Mouse (Mus musculus) kidney, postnatal 10 days (tissue): ENCODE measurements around the gene Usb1.

Experiments
- DNase-seq: peaks from one replicate; pipeline ENCODE4 v3.0.0; 2021; ENCODE audit warnings: mixed read lengths

Usb1 gene

DNA sequence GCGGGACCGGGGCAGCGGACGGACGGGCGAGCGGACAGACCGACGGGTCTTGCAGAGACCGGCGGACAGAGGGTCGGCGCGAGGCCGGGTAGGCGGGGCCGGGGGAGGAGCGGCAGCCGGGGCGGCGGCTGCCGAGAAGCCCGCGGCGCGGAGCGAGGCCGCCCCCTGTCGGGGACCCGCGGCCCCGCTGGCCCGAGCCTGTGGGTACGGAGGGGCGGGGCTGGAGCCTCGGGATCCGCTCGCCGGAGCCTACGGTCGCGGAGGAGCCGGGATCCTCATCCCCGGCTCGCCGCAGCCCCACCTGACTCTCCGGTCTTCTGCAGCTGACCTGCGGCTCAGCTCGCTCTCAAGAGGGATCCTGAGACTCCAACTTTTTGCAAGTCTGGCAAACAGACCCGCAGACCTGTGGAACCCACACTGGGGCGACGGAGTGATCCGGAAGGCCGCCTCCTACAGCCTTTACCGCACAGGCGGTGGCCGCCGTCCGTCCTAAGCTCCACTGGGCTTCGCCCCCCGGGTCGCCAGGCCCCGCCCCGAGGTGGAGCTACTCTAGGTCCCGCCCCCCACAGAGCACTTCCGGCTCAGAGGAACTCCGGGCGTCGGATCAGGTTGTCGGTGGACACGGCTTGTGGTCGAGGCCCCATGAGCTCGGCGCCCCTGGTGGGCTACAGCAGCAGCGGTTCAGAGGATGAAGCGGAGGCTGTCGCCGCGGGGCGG lies at the start of gene Usb1, which contains the start of gene Zfp319:
TSS of gene Usb1 (plus strand) at position 565 of the 717 bp plus-strand sequence.
TSS of gene Zfp319 (minus strand) at position 231 of the 717 bp plus-strand sequence.
- peak; percentile 97 for DNase-seq

DNA sequence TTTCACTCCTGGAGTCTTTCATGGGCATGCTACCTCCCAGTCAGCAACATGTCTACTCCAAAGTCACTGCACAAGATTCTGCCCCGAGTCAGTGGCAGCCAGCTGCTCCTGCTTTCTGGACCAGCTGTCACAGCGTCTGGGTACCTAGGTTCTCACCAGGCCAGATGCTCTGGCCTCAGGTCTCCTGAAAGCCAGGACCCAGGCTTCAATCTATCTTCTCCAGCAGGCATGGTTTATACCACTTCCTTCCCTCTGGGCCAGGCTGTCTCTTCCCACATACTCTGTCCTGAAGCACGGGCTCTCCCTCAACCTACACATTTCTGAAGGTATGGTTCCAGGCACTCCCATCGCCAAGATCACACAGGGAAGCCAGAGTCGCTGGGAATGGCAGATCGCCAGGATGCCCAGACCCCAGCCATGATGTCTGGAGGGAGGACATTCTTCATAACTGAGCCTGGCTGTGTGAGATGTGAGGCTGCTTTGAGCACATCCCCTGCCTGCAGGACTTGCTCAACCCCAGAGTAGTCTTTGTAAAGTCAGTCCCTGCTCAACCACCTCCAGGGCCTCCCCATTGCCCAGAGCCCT lies 42.9 kb upstream of the Usb1 start:
- DNase-seq: no peak

DNA sequence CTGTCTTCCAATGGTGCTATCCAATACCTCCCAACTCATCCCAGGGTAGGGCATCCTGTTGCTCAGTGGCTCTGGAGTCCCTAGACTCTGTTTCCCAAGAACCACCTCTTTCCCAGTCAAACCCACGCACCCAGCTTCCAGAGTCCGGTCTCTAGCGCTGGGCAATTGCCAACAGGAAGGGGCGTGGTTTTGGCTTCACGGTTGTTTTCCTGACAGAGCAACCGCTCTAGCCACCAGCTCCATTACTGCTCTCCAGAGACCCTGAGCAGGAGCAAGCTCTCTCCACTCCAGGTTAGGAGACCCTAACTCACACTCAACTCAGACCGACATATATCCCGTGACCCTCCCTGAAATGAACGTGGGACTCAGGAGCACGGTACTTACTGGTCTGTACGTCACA lies 38.9 kb upstream of the Usb1 start:
- DNase-seq: peak; percentile 96

DNA sequence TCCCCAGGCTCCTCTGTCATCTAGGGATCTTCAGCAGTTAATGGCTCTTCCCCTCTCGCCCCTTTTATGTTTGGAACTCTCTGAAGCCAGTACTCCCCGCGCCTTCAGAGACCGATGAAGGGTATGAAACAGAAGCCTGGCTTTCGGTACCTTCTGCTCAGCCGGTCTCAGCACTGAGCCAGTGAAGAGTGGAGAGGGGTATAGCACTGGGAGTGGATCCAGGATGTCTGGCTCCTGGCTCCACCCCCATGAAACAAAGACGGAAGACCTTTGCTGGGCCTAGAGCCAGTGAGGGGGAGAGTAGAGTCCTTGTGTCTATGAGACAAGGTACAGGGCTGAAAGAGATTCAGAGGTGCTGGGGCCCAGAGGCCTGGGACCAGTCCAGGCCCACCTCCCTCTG lies 38.2 kb upstream of the Usb1 start:
- DNase-seq: peak; percentile 69

DNA sequence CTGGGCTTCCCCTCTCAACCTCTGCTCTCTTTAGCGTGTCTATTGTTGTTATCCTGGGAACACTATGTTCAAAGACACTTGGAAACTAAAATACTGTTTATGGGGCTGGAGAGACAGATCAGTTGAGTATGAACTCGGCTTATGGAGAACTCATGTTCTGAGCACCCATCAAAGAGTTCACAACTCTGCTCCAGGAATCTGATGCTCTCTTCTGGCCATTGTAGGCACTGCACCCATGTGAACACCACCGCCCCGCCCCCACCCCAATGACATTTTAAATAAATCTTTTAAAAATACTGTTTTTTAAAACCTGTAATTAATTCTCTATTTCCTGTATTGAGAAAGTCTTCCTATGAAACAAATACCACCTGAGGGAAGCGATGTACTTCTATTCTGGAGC lies 29.7 kb upstream of the Usb1 start:
- DNase-seq: peak; percentile 71

DNA sequence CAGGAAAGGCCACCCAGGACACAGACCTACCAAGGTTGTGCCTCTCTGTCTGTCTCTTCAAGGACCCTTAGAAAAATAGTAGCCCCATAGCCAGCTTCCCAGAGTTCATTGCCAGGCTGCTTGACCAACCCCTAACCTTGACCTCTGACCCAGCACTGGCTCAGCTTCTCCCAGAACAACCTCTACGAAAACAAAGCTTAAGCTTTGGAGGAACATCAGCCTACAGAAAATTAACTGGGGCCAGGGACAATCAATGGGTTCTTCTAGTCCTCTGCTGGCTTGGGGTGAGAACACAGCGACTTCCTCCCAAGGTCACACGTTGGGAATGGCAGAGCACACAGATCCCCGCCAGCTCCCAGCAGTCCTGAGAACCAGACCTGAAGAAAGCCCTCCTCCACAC lies 26.6 kb upstream of the Usb1 start:
- no peak for DNase-seq

DNA sequence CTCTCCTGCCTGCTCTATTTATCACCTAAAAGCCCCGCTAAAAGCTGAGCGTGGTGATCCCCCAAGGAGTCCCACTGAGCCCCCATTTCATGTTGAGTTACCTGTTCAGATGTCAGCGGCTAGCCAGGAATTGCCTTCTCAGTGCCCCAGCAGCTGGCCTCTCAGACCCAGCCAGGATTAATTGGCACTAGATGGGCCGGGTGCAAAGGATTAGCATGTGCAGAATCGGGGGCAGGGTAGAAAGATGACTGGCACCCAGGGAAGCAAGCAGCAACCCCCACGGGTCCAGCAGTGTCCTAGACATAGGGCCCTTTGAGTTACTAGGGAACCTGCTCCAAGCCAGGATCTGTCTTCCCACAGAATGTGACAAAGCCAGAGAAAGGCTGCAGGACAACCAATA lies 25.7 kb upstream of the Usb1 start, which contains the start of gene Cngb1:
TSS of gene Cngb1 (minus strand) at position 155 of the 400 bp plus-strand sequence.
- DNase-seq: no peak

DNA sequence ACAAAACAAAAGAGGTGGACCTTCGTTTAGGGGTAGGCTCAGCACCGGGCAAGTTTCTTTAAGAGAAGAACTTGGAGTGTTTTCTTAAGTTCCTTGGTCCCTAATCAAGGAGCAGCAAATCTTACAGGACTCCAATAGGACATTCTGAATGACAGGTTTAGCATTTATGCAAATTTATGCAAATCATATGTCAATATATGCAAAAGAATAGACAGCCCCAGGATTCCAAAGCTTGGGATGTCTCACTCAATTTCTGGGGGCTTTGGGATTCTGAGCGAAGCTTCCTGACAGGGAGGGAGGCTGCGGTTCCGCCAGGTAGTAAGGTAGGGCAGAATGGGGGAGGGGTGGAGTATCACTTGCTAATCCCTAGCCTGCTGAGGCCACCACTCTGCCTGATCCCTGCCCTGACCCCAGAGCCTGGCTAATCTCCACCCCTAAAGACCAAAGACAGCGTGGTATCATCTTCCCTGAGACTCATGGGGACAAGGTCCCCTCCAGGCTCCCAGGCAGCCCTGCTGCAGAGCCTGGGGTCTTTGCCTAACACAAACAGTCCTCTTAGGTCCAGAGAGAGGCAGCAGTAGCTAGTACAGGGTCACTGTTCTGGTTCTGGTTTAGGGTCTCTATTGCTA lies 21.6 kb upstream of the Usb1 start, which contains the start of gene Tepp:
TSS of gene Tepp (plus strand) at position 225 of the 629 bp plus-strand sequence.
- DNase-seq: no peak

DNA sequence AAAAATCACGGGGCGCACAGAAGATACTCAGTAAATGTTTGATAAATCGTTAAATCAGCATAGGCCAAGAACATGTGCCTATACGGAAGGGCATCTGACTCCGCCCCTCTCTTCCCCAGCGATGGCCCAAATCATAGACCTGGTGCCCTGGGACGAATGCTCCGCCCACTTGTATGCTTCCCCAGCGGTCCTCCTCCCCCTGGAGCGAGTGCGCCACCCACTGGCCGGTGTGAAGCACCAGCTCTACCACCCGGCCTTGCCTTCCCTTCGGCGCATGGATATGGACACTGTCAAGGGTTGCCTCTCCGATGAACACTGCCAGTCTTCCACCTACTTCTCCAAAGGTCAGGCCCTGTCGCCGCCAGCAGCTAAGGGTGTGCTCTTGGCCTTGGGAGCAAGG lies 19.2 kb upstream of the Usb1 start:
- no peak for DNase-seq

DNA sequence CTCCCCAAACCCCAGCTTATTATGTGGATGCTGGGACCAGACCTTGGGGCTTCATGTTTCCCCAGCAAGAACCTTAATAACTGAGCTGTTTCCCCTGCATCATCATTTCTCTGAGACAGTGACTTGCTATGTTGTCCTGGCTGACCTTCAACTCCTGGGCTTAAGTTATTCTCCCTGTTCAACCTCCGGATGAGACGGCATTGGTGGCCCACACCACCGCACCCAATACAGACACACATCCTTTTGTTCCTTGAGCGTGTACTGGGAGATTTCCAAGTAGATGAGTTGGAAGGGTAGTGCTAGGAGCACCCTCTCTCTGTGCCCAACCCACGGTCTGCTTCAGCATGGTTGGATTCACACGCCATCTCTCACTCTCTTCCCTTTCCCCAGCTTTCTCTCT lies 18.2 kb upstream of the Usb1 start:
- no peak for DNase-seq

DNA sequence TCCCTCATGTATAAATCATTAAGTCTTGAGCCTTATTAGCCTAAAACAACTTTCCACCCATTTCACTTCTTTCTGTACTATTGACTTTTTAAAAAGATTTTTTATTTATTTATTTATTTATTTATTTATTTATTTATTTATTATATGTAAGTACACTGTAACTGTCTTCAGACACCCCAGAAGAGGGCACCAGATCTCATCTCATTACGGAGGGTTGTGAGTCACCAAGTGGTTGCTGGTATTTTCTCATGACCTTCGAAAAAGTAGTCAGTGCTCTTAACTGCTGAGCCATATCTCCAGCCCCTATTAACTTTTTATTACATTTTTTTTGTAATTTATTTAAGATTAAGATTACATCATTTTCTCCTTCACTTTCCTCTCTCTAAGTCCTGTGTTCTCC lies 17.4 kb upstream of the Usb1 start:
- DNase-seq: no peak

DNA sequence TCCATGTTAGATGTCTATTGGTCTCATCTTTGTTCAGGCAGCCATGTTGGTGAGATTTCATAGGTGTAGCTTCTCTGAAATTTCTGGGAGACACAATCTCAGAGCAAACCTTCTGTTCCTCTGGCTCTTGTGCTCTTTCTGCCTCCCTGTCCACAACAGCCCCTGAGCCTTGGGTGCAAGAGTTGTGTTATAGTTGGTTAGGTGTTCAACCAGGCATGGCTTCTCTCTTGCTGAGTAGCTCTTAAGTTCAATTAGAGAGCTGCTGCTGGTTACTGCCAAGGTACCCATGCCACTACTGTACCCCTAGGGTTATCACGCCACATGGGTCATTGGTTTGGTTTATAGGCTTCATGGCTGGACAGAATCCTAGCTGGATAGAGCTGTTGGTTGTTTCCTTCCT lies 16.7 kb upstream of the Usb1 start:
- no peak for DNase-seq

DNA sequence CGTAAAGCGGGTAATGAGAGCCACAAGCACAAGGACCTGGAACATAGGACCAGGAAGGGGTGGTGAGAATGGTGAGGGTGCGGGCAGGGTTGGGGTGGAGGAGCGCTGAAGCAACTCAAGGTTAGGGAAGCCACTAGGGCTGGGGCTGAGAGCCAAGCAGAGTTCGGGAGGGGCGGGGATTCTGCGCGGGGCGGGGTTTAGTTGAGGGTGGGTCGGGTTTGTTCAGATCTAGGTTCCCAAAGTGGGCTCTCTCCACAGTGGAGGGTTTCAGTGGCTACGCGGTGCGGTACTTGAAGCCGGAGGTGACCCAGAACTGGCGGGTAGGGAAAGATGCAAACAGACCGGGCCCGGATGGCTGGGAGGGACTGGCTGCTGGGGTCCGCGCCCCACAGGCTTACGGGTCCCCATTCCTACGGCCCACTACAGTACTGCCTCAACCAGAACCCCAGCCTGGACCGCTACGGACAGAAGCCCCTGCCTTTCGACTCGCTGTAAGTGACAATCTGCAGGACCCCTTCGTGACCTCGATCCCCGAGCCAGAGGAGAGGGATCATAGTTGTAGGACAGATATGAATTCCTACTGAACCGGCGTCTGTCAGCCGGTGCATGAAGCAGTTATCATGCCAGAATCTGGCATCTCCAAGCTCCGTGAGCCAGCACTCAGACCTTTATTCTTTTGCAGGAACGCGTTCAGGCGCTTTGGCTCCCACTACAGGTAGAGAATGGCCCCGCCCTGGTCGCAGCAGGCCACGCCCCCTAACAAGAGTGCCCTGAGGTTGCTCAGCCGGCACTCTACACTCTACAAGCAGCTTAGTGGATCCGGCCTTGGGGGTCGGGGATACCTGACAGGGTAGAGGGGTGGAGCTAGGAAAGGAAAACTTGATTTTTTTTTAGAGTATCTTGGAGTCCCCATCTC lies 11.6 kb upstream of the Usb1 start:
- DNase-seq: peak; percentile 86

DNA sequence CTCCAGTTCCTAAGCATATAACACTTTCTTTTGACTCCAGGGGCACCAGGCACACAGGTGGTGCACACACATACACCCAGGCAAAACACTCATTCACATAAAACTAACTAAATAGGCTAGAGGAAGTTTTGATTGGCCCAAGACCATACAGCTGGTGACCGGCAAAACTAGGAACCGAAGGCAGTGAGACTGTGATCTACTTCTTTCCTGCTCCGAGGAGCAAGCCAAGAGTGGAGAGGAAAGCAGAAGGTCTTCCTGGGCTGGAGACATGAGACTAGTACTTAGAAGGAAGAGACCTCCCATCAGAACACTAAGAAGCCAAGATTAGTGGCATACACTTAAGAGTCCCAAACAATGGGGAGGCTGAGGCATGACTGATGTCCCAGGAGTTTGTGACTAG lies 8.9 kb upstream of the Usb1 start:
- DNase-seq: no peak

DNA sequence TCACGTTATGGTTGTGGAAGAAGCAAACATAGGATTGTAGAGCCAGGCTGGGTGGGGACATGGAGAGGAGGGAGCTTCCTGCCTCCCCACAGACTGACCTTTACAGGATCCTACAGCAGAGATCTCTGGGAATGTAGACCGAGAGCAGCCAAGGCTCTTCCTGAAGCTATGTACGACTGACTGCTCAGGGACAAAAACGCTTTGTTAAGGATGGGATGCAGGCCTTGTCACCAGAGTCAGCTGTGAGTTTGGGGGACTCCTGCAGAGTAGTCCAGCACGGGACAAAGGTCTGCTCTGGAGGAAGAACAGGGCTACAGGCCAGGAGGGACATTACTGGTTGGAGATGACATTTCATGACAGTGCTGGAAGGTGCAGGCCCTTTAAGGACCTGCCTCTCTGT lies 7.4 kb upstream of the Usb1 start:
- no peak for DNase-seq

DNA sequence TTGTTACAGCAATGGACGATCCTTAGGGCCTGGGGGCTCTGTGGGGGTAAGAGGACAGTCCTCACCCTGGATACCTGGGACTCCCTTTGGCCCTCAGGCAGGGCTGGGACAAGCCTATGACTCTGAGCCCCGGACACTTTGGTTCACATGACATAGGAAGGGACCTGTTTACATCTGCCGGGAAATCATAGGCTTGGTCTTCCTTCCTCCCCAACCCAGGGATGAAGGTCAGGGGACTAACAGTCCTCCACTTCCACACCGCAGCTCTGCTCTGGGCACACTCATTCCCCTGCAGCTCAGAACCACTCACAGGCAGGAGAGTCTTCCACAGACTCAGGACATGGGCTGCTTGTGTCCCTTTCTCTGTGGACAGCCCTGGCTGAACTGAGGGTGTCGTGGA lies 5.3 kb upstream of the Usb1 start:
- no peak for DNase-seq

DNA sequence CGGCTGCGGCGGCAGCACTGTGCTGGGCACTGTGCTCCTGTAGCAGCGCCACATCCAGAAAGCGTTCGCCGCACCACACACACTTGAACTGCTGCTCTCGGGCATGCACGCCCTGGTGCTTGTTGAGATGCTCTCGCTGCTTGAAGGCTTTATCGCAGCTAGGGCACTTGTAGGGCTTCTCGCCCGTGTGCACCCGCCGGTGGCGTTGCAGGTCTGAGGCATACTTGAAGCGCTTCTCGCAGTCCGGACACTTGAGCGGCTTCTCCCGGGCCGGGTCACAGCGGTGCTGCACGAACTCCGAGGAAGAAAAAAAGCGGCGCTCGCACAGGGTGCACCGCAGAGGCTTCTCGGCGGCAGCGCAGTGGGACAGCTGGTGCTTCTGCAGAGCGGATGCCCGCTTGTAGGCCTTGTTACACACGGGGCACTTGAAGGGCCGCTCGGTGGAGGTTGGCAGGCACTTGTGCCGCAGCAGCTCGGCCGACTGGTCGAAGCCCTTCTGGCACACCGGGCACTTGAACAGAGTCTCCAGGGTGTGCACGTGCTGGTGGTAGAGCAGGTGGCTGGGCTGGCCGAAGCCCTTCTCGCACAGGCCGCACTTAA lies 4.1 kb upstream of the Usb1 start:
- DNase-seq: no peak

DNA sequence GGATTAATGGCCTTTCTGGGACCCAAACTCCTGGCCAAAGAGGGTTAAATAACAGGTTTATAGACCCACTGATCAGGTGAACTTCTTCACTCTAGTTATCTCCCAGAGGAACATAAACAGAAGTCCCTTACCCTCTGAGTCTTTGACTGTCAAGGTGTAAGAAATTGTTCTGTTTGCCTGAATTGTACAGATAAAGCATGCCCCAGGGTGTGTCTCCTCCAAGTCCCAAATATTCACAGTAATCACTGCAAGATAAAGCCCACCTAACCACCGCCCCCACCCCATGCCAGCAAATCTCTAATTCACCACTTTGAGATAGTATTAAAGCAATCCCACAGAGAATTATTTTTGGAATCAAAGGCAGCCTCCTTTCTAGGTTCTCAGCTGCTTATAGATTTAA lies 1.7 kb upstream of the Usb1 start:
- no peak for DNase-seq

DNA sequence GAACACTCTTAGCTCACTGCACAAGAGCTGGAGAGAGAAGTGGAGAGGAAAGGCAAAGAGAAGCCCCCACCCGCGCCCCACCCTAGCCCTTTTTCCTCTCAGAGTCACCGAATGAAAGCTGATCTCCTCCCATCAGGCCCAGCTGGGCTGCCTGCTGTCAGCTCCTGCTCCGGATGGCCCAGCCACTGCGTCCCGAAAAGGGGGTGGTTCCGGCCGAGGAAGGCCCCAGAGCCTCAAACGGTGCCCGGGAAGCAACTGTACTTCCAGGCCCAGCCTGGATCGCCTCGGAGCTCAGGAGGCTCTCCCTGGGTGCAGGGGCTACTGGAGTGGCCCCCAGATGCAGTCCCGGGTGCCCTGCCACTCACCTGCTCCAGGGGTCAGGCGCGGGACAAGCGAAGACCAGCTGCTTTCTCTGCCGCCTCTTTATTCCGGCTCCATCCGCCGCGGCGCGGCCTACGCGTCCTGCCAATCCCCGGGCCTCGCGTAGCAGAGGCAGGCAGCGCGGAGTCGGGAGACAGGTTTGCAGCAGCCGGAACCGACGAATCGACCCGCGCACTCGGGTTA lies 846 bp upstream of the Usb1 start:
- DNase-seq: peak; percentile 85

DNA sequence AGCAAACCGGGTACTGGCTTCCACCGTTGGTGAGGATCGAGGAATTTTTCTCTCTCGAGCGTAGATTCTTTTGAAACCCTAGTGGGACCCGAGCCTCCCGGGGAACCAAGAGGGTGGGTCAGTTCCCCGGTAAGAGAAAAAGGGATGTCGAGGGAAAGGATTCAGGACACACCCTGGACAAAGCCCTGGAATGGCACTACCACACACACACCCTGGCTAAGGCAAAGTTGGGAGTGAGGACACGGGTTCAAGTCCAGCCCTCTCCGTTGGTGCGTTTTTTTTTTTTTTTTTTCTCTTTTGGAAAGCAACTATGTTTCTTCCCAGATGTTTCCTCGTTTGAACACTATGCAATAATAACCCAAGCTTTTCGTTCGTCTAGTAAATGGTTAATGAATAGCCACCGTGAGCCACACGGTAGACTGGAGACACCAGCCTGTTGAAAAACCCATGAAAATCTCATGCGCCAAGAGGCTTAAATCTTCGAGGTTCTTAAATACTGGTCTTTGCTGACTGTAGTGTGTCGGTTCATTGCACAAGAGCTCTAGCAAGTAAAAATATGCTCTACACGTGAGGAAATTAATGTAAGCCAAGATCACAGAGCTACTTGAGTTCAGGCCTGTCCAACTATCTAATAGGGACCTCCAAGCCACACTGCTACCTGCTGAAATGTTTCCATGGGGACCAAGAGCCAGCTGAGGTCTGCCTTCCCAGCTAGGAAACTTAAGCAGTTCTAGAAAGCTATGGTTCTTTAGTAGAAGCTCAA lies 534 bp downstream of the Usb1 start:
- no peak for DNase-seq

DNA sequence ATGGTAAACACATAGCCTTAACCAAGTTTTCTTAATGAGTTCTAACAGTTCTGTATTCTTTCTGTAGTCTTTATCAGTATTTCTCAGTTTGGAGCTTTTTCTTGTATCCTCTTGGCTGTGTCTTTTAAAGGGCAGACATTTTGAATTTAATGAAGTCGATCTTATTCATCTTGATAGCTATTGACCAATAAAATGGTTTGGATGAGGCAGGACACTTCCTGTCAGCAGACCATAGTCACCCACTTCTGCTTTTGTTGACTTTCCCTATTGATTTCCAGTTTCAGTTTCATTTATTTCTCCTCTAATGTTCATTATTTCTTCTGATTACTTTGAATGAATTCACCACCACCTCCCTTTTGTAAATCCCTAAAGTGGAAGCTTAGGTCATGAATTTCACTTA lies 3.6 kb downstream of the Usb1 start:
- no peak for DNase-seq

DNA sequence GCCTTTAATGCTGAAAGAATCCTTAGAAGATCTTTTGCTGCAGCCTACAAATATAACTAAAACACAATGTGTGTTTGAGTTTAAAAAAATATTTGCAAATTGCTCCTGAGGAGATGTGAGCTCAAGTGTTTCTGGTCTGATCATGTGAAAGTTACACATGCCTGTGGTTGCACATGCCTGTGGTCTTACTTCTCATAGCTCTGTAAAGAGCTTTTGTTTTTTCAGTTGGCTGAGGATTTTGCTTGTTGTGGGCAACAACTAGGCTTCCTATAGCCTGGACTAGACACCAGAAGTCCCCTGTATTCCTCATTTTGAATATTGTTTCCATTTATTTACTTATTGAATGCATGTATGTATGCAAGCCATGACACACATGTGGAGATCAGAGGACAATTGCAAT lies 4.3 kb downstream of the Usb1 start:
- no peak for DNase-seq
